ENCODE assay signal across 11 mouse cellular contexts in genomic region chr17:84603202-84603627, GRCm38 (mm10). TPM values are rescaled to one million over a fixed set of nuclear protein-coding genes. Genes with fewer than 3 reads are reported as not detected.
DNase-seq lines count a peak whose midpoint lies in the region; ATAC-seq and TF ChIP-seq lines count a peak whose summit lies in the region.
"Had no signal": no experiment of that assay in that cellular context is flagged by ENCODE, and none has a peak within 500 bp of the region (broad histone marks: within the 10 kb centered on the region; RNA-seq: fewer than 3 reads in every experiment).

No protein-coding gene starts in this region.

- peaks cover 10% of the 10 kb centered on the region; the same call in 1 of the 2 replicates for H3K4me1 ChIP-seq in heart, embryonic 10.5 days
- H3K4me1 ChIP-seq in cortical plate, adult 2 months (ENCODE audit: control insufficient read depth, insufficient read depth, low read length) = peaks cover 2% of the 10 kb centered on the region; the same call in 1 of the 2 replicates
- no peaks in the 10 kb centered on the region for H3K4me1 ChIP-seq in intestine, postnatal 0 days (replicated peaks; ENCODE audit: control insufficient read depth, insufficient read depth, low read length)
- H3K4me1 ChIP-seq in midbrain, embryonic 13.5 days (replicated peaks) = no peaks in the 10 kb centered on the region

- peak; percentile 57; the same call in 1 of the 2 replicates for ATAC-seq in intestine, postnatal 0 days
- no peak for ATAC-seq in midbrain, embryonic 13.5 days
- ATAC-seq: forebrain, embryonic 14.5 days had no signal

- peak; percentile 61 for DNase-seq in heart, embryonic 10.5 days (ENCODE audit: low spot score)
- no peak for DNase-seq in heart, adult 8-10 months (ENCODE audit: low spot score)
- peak; percentile 71 for DNase-seq in lung, postnatal 25 days (ENCODE audit: low spot score)
- no peak for DNase-seq in cerebellum, adult 9-11 months
- no peak for DNase-seq in frontal cortex, adult 2 months (ENCODE audit: extremely low spot score in 1 of 2, low spot score in 1 of 2)
- DNase-seq: right cerebral cortex, postnatal 25 days had no signal

- H3K9me3 ChIP-seq in heart, embryonic 10.5 days = no peaks in the 10 kb centered on the region
- H3K9me3 ChIP-seq in intestine, postnatal 0 days (ENCODE audit: control insufficient read depth) = no peaks in the 10 kb centered on the region
- H3K9me3 ChIP-seq in midbrain, embryonic 13.5 days = no peaks in the 10 kb centered on the region
- H3K9me3 ChIP-seq: midbrain, embryonic 10.5 days had no signal

- no peak overlapping the region; the same call in 1 of the 2 replicates for H3K27ac ChIP-seq in heart, embryonic 10.5 days
- peak overlapping the region; percentile 45; the same call in 1 of the 2 replicates for H3K27ac ChIP-seq in cortical plate, adult 2 months (ENCODE audit: insufficient read depth, low read length)
- H3K27ac ChIP-seq in intestine, postnatal 0 days (ENCODE audit: low read depth, low read length) = peak overlapping the region; percentile 41; the same call in 1 of the 2 replicates
- no peak overlapping the region for H3K27ac ChIP-seq in midbrain, embryonic 13.5 days
- H3K27ac ChIP-seq: midbrain, embryonic 10.5 days had no signal

- H3K27me3 ChIP-seq in heart, embryonic 10.5 days (ENCODE audit: insufficient read depth, poor library complexity, severe bottlenecking) = no peaks in the 10 kb centered on the region
- no peaks in the 10 kb centered on the region for H3K27me3 ChIP-seq in intestine, postnatal 0 days (replicated peaks; ENCODE audit: control insufficient read depth, insufficient read depth, low read length)
- no peaks in the 10 kb centered on the region for H3K27me3 ChIP-seq in midbrain, embryonic 13.5 days

- TF ChIP-seq CTCF in cortical plate, adult 2 months (IDR thresholded peaks at IDR 0.05; ENCODE audit: extremely low read depth, insufficient read depth, low read length) = no peak
- TF ChIP-seq CTCF in intestine, postnatal 0 days (IDR thresholded peaks at IDR 0.05; ENCODE audit: low read depth) = no peak

- TF ChIP-seq POLR2A in cortical plate, adult 2 months (IDR thresholded peaks at IDR 0.05; ENCODE audit: extremely low read depth, insufficient read depth, low read length) = no peak

- no peak overlapping the region; the same call in 1 of the 2 replicates for H3K4me2 ChIP-seq in intestine, postnatal 0 days (replicated peaks; ENCODE audit: low read depth)
- H3K4me2 ChIP-seq in midbrain, embryonic 13.5 days (replicated peaks) = no peak overlapping the region

- no peak overlapping the region for H3K9ac ChIP-seq in intestine, postnatal 0 days (ENCODE audit: low read depth, low read length)
- H3K9ac ChIP-seq in midbrain, embryonic 13.5 days (replicated peaks) = no peak overlapping the region

- H3K36me3 ChIP-seq in heart, embryonic 10.5 days = no peaks in the 10 kb centered on the region
- no peaks in the 10 kb centered on the region for H3K36me3 ChIP-seq in intestine, postnatal 0 days (ENCODE audit: control insufficient read depth, insufficient read depth)
- no peaks in the 10 kb centered on the region for H3K36me3 ChIP-seq in midbrain, embryonic 13.5 days
- H3K36me3 ChIP-seq: midbrain, embryonic 10.5 days had no signal

- no peak overlapping the region for H3K4me3 ChIP-seq in heart, embryonic 10.5 days
- no peak overlapping the region for H3K4me3 ChIP-seq in cortical plate, adult 2 months (ENCODE audit: insufficient read depth, low read length)
- no peak overlapping the region for H3K4me3 ChIP-seq in intestine, postnatal 0 days (ENCODE audit: low read depth, low read length)
- H3K4me3 ChIP-seq in midbrain, embryonic 13.5 days (replicated peaks) = no peak overlapping the region
- H3K4me3 ChIP-seq: midbrain, embryonic 10.5 days had no signal

- 56% methylated on average over 9 of the region's 9 CpGs for WGBS in heart, embryonic 10.5 days
- WGBS in intestine, postnatal 0 days = 13% methylated on average over 9 of the region's 9 CpGs
- 74% methylated on average over 9 of the region's 9 CpGs for WGBS in midbrain, embryonic 13.5 days

RNA-seq across cellular contexts. Expression of gene Dync2li1, which starts 23.1 kb away (rescaled TPM):
- 9.9 and 17.2 TPM in 2 replicates for polyA plus RNA-seq in heart, embryonic 10.5 days (2016; fragmentation: Nextera tagmentation; extraction: Ambion mirVana)
- 1 to 10 TPM; 2.5 to 4.9 (median 3.2) TPM for total RNA-seq in heart, adult 8-10 months (2022)
- polyA plus RNA-seq in cortical plate, adult 2 months (2012; rRNA removed) = 26.6 and 27.5 TPM in 2 replicates
- 10.1 and 11.4 TPM in 2 replicates for polyA plus RNA-seq in intestine, postnatal 0 days (2015; fragmentation: Nextera tagmentation; extraction: Ambion mirVana)
- 25.2 and 29.6 TPM in 2 replicates for polyA plus RNA-seq in frontal cortex, adult 2 months (2012; rRNA removed)
- polyA plus RNA-seq in midbrain, embryonic 13.5 days (2015; fragmentation: Nextera tagmentation; extraction: Ambion mirVana) = 33.3 and 35.9 TPM in 2 replicates

Comparison
In these comparisons a context has a peak if more than half of its experiments do, and no peak if none do; other contexts are left out.
1. DNase-seq: peak in heart, embryonic 10.5 days (single experiment) and lung, postnatal 25 days (single experiment); none in heart, adult 8-10 months (single experiment), cerebellum, adult 9-11 months (single experiment) and frontal cortex, adult 2 months (0 of 2).
2. H3K27ac ChIP-seq: peak in cortical plate, adult 2 months (single experiment) and intestine, postnatal 0 days (single experiment); none in heart, embryonic 10.5 days (single experiment) and midbrain, embryonic 13.5 days (single experiment).